Mouse (Mus musculus): ENCODE results near the gene Pde8b. TPM values are rescaled to one million over a fixed set of nuclear protein-coding genes. Genes with fewer than 3 reads are reported as not detected.

Gene Pde8b
- polyA plus RNA-seq, 1 experiment: 1.2 TPM

DNA sequence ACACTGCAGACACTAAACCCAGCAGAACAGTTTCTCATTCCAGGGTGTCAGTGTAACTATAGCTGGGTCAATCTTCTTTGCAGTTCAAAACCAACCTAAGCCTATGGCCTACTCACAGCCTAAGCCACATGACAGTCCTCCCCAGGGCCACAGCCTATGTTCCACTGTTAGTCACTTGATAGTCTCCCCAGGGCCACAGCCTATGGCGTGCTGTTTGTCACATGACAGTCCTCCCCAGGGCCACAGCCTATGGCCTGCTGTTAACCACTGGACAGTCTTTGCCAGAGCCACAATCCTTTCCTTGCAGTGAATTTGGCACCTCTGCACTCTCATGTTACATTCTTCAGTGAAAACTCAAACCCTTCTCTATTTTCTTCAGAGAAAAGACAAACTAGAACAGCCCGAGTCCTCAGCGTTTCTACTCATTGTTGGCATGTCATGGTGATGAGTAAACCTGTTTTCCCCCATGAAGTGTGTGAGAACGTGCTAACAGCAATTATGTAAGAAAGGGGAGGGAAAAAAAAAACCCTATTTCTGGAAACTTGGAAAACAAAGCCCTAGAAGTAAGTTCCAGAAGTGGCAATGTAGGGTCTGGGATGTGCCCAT lies 147.0 kb downstream of the Pde8b start:
- H3K9me3 ChIP-seq (replicated peaks; ENCODE audit: control insufficient read depth, insufficient read depth, low read length, poor library complexity, severe bottlenecking): no peaks in the 10 kb centered on the region
- no peaks in the 10 kb centered on the region for H3K36me3 ChIP-seq (ENCODE audit: control insufficient read depth, insufficient read depth, low read length, poor library complexity, severe bottlenecking)
- H3K4me1 ChIP-seq (ENCODE audit: control insufficient read depth, insufficient read depth, low read length): no peaks in the 10 kb centered on the region
- no peak overlapping the region for H3K27ac ChIP-seq (ENCODE audit: insufficient read depth, low read length)
- H3K4me3 ChIP-seq (ENCODE audit: low read depth, low read length): no peak overlapping the region
- TF ChIP-seq CTCF (IDR thresholded peaks at IDR 0.05; ENCODE audit: low read depth, low read length) (no peak), POLR2A (IDR thresholded peaks at IDR 0.05; ENCODE audit: insufficient read depth, low read length) (no peak), EP300 (IDR thresholded peaks at IDR 0.05; ENCODE audit: insufficient read depth, low read depth, low read length) (no peak)
- no peaks in the 10 kb centered on the region for H3K27me3 ChIP-seq (ENCODE audit: control insufficient read depth, insufficient read depth, low read length, poor library complexity, severe bottlenecking)
- no peak overlapping the region for H3K9ac ChIP-seq (ENCODE audit: low read depth, poor library complexity, severe bottlenecking)

DNA sequence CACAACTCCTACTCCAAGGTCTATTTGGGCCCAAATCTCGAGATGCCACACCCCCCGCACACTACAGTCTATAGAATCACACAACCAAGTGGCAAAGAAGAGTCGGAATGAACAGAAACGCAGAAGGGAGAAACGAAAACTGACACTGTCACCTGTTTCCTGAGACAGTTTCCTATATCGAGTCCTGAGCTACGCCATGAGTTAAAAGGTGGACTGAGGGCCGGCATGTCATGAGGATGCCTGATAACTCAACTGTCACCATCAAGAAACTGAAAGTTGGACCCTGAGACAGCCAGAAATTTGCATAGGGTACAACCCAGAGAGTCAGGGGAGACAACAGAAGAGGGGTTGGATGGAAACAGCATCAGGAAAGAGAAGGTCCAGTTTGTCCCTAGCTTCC lies 148.8 kb downstream of the Pde8b start:
- Histone ChIP-seq H3K4me1 (ENCODE audit: control insufficient read depth, insufficient read depth, low read length) (no peaks in the 10 kb centered on the region), H3K9ac (ENCODE audit: low read depth, poor library complexity, severe bottlenecking) (no peak overlapping the region), H3K36me3 (ENCODE audit: control insufficient read depth, insufficient read depth, low read length, poor library complexity, severe bottlenecking) (no peaks in the 10 kb centered on the region), H3K4me3 (ENCODE audit: low read depth, low read length) (no peak overlapping the region), H3K27me3 (ENCODE audit: control insufficient read depth, insufficient read depth, low read length, poor library complexity, severe bottlenecking) (no peaks in the 10 kb centered on the region; the same call in 1 of the 2 replicates), H3K27ac (ENCODE audit: insufficient read depth, low read length) (no peak overlapping the region), H3K9me3 (replicated peaks; ENCODE audit: control insufficient read depth, insufficient read depth, low read length, poor library complexity, severe bottlenecking) (no peaks in the 10 kb centered on the region)
- TF ChIP-seq POLR2A (IDR thresholded peaks at IDR 0.05; ENCODE audit: insufficient read depth, low read length): no peak
- TF ChIP-seq EP300 (IDR thresholded peaks at IDR 0.05; ENCODE audit: insufficient read depth, low read depth, low read length): no peak

DNA sequence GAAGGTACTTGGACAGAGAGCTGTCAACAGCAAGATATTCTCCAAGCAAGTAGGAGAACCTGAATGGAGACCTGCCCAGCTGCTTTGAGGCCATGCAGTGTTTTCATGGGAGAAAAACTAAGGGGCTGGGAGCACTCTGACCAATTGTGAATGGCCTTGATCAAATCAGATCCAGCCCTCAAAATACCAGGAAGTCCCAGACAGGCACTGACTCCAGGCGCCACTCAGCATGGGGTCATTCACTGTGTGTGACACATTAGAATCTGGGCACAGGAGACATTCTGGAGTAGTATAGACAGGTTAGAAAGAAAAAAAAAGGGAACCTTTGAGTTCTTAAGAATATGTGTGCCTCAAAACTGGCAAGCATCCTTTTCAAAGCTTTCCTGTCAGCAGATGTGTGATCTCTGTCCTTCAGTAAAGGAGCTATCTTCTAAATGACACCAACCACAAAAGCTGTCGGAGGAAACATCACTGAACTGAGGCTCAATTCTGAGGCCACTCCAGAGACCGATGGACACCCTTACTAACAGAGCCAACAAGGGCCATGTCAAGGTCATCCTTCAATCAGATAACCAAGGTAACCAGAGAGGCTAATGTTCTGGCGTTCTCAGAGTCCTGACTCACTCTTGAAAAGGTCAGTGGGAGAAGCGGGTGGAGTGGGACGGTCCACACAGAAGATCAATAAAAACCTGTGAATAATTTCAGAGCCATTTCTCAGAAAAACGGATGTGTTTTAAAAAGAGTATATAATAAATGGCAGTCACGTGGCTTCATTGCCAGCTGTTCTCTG lies 151.0 kb downstream of the Pde8b start:
- H3K27ac ChIP-seq (ENCODE audit: insufficient read depth, low read length): no peak overlapping the region
- no peaks in the 10 kb centered on the region for H3K36me3 ChIP-seq (ENCODE audit: control insufficient read depth, insufficient read depth, low read length, poor library complexity, severe bottlenecking)
- TF ChIP-seq EP300 (IDR thresholded peaks at IDR 0.05; ENCODE audit: insufficient read depth, low read depth, low read length): no peak
- H3K4me1 ChIP-seq (ENCODE audit: control insufficient read depth, insufficient read depth, low read length): no peaks in the 10 kb centered on the region
- H3K9ac ChIP-seq (ENCODE audit: low read depth, poor library complexity, severe bottlenecking): no peak overlapping the region
- H3K27me3 ChIP-seq (ENCODE audit: control insufficient read depth, insufficient read depth, low read length, poor library complexity, severe bottlenecking): no peaks in the 10 kb centered on the region; the same call in 1 of the 2 replicates
- H3K4me3 ChIP-seq (ENCODE audit: low read depth, low read length): no peak overlapping the region
- no peaks in the 10 kb centered on the region for H3K9me3 ChIP-seq (replicated peaks; ENCODE audit: control insufficient read depth, insufficient read depth, low read length, poor library complexity, severe bottlenecking)

DNA sequence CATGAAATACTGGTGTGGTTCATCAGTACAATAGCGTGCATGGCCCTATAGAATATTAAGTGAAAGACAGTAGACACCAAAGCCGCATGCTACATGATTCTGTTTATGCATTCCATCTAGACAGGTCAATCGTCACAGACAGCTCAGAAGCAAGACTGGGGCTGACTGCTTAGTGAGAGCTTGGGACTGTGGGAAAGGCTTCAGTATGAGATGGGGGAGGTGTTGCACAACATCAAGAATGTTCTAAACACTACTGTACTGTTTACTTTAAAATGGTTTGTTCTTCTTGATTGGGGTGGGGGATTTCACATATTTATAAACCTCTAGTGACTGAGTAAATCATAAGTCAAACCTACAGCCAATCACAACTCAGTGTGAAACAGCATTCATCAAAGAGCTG lies 153.5 kb downstream of the Pde8b start:
- Histone ChIP-seq H3K4me1 (ENCODE audit: control insufficient read depth, insufficient read depth, low read length) (no peaks in the 10 kb centered on the region), H3K4me3 (ENCODE audit: low read depth, low read length) (no peak overlapping the region), H3K27me3 (ENCODE audit: control insufficient read depth, insufficient read depth, low read length, poor library complexity, severe bottlenecking) (no peaks in the 10 kb centered on the region; the same call in 1 of the 2 replicates), H3K36me3 (ENCODE audit: control insufficient read depth, insufficient read depth, low read length, poor library complexity, severe bottlenecking) (no peaks in the 10 kb centered on the region), H3K9me3 (replicated peaks; ENCODE audit: control insufficient read depth, insufficient read depth, low read length, poor library complexity, severe bottlenecking) (no peaks in the 10 kb centered on the region), H3K27ac (ENCODE audit: insufficient read depth, low read length) (no peak overlapping the region), H3K9ac (ENCODE audit: low read depth, poor library complexity, severe bottlenecking) (no peak overlapping the region)
- TF ChIP-seq EP300 (IDR thresholded peaks at IDR 0.05; ENCODE audit: insufficient read depth, low read depth, low read length): no peak
- no peak for TF ChIP-seq CTCF (IDR thresholded peaks at IDR 0.05; ENCODE audit: low read depth, low read length)
- no peak for TF ChIP-seq POLR2A (IDR thresholded peaks at IDR 0.05; ENCODE audit: insufficient read depth, low read length)

DNA sequence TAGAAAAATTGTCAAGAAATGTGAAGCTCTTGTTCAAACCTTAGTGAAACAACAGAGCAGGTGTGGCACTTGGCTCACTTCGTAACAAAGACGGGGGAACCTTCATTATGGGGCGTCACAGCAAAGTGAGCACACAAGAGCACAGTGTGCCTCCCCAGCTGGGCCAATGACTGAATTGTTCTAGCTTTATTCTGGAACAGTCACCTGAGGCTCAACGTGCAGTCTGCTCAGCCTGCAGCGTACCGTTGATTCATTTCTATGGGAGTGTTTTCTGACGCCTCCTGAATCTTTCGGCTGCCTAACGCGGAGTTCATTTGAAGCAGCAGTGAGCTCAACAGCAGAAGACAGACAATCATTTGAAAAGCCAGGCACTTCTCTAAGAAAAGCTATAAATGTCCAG lies 154.3 kb downstream of the Pde8b start:
- Histone ChIP-seq H3K9ac (ENCODE audit: low read depth, poor library complexity, severe bottlenecking) (no peak overlapping the region), H3K9me3 (replicated peaks; ENCODE audit: control insufficient read depth, insufficient read depth, low read length, poor library complexity, severe bottlenecking) (no peaks in the 10 kb centered on the region), H3K4me1 (ENCODE audit: control insufficient read depth, insufficient read depth, low read length) (no peaks in the 10 kb centered on the region), H3K36me3 (ENCODE audit: control insufficient read depth, insufficient read depth, low read length, poor library complexity, severe bottlenecking) (no peaks in the 10 kb centered on the region), H3K27me3 (ENCODE audit: control insufficient read depth, insufficient read depth, low read length, poor library complexity, severe bottlenecking) (no peaks in the 10 kb centered on the region; the same call in 1 of the 2 replicates), H3K27ac (ENCODE audit: insufficient read depth, low read length) (no peak overlapping the region), H3K4me3 (ENCODE audit: low read depth, low read length) (no peak overlapping the region)
- no peak for TF ChIP-seq EP300 (IDR thresholded peaks at IDR 0.05; ENCODE audit: insufficient read depth, low read depth, low read length)
- TF ChIP-seq POLR2A (IDR thresholded peaks at IDR 0.05; ENCODE audit: insufficient read depth, low read length): no peak
- TF ChIP-seq CTCF (IDR thresholded peaks at IDR 0.05; ENCODE audit: low read depth, low read length): no peak

Data from ES-Bruce4 (cell line).